Mouse (Mus musculus) left cerebral cortex, postnatal 10 days (tissue): Measurements from ENCODE around the gene Ippk. TPM values are rescaled to one million over a fixed set of nuclear protein-coding genes. Genes with fewer than 3 reads are reported as not detected.

Experiments
- DNase-seq, 2 experiments: peaks; one replicate each; pipeline ENCODE4 v3.0.0; 2021 to 2022; ENCODE audit warnings: low spot score in 2 of 2, mixed read lengths in 1 of 2; ENCODE audit errors: extremely low spot score in 1 of 2
- intact Hi-C: fragments of 180-260 bp; cut with DNase I; formaldehyde crosslinking; loops from one replicate; pipeline ENCODE4 v1.15.1; 2025
- total RNA-seq, 2 experiments: library from RNA; stranded (reverse); gene quantifications; 2 replicates each; pipeline ENCODE4 v1.2.3; 2021

The Ippk gene
- total RNA-seq, 2 experiments from 2014 or later = 12.7 to 13.8 TPM

GRCm38 (mm10) chr13:49470806-49471205 lies 49.8 kb downstream of the Ippk start:
- DNase-seq = no peak
- intact Hi-C loops = no loop called here

- intact Hi-C loops = no loop called here
Observed at GRCm38 (mm10) chr13:49471981-49472675, 51.1 kb downstream of the Ippk start.

GRCm38 (mm10) chr13:49472676-49473005 lies 51.6 kb downstream of the Ippk start:
- intact Hi-C loops = no loop called here
- DNase-seq = no peak

More at GRCm38 (mm10) chr13:49471981-49472675, 51.1 kb downstream of the Ippk start:
- no peak for DNase-seq

DNA sequence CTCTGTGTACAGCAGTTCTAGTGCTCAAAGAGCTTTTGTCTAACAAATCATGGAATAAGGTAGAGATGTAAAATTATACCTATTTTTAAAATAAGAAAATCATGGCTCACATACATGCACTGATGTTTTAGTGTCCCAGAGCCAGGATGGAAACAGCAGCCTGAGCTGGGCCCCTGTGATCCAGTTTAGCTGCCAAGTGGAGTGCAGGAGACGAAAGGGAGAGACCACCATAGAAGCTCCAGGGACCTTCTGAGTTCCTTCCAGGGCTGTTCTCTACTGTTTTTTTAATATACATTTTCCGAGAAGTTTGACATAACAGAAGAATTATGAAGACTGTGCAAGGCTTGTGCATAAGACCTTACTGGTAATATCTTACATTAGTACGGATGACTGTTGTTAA lies 56.8 kb downstream of the Ippk start:
- intact Hi-C loops = no loop called here
- DNase-seq = no peak

DNA sequence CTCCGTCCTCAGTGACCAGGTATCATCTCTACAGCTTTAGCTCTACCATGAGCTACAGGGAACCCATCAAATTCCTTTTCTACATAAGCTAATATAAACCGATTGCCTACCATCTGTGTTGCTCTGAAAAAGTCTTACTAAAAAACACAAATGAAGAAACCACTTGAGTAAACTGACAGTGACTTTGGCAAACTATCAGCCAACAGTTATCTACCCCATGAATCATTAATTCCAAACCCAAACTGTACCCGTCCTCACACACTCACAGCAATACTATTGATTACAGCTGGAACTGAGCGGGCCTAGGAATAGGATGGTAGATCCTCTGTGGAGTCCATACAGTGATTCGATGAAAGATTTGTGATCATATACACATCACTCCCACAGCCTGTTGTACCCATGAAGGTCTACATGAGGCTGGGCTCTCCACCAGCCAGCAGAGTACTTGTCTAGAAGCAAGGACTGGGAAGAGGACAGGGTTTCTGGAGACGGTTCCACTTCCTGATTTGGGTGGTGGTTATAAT lies 57.9 kb downstream of the Ippk start:
- no peak for DNase-seq
- intact Hi-C loops = no loop called here

- DNase-seq = no peak
- intact Hi-C loops = no loop called here
Observed at GRCm38 (mm10) chr13:49479399-49479798, 58.4 kb downstream of the Ippk start.

DNA sequence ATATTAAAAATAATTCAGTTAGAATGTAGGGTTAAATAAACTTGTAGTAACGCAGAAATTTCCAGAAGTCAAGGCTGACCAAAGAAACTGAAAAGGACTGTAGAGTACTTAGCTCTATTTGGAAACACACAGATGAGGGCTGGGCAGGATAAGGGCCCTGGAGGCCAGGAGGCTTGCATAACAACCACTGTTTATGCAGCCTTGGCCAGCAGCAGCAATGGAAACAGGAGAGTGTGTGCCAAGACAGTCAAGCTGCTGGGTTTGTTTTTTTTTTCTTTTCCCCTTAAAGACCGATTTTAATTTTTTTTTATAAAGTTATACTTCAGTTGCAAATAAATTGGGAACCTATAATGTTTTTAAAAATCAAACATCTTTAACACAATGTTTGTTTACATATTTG lies 59.0 kb downstream of the Ippk start:
- DNase-seq = peak in 1 of 2 experiments; percentile 76
- intact Hi-C loops = no loop called here

GRCm38 (mm10) chr13:49480551-49480950 lies 59.5 kb downstream of the Ippk start:
- intact Hi-C loops = no loop called here
- DNase-seq = no peak

DNA sequence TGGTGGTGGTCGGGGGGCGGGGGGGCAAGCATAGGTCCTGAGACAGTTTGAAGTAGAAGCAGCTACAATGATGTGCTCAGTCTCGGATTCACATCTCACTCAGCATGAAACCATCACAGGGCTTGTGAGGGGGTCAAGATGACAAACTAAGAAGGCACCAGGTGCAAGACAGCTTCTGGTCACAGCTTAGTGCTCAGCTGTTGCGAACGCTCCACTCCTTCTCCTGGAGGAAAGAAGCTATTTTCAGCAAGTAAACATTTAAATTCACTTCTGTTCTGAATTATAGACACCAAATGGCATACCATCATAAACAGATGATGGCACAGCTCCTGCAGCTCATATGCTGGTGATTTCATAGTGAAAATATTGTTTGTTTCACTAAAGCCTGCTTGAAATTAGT lies 64.3 kb downstream of the Ippk start:
- no peak for DNase-seq
- intact Hi-C loops = no loop called here

DNA sequence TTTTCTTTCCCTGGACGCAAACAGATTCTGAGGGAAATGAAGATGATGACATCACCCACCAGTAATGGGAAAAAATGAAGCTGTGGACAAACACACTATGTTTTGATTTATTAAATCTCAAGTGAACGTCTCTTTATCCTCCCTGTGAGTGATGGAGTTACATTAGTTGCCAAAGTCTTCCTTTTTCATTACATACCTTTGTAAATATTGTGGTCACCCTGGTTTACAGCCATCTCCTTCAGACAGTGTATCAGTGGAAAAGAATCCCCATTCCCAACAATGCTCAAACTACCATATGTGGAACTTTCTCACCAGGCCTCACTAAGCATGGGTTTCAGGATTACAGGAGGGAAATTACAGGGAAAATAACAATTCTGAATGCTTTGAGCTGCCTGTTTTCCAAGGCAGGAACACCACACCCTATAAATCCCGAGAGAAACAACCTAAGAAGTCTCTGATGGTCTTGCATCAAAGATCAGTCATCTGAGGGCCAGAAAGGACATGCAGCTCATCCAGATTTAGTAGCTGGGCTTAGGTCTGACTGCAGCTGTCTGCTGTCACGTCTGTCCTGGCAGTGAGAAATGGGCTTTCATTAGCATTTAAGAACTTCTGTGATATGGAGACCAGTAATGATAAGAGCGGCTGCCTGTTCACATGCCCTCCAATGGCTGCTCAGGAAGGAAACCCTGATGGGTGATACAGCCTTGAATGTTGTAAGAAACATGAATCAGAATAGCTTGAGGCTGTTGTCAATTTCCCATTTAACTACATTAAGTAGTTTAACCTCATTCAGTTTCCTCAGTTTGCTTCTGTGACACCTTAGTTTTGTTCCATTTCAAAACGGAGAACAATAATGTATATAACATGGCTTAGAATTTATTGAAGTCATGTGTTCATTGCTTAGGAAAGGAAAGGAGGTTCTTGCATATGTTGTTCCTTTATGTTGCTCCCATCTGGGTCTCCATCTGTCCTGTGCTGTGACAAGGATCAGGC lies 71.6 kb downstream of the Ippk start, which contains the start of gene Tes3-ps:
Gene Tes3-ps (plus strand): TSS at position 943 of the 993 bp plus-strand sequence.
- intact Hi-C loops = no loop called here
- no peak for DNase-seq

DNA sequence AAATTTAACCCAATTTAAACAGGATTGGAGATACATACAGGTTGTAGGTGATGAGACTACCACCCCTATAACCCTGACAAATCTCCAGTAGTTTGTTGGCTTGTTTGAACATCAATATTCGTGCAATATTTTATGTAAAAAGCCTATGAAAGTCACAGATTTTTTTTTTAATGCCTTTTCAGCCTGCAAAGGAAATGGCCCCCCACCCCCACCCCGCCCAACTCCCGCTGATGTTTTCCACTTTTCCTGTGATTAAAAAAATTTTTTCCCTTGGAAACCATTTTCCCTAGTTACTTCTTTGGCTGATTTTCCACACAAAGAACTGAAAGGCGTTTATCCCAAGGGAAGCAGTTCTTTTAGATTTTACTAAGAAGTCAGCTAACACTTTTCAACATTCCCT lies 83.5 kb downstream of the Ippk start, which contains the start of gene Ecm2:
Gene Ecm2 (plus strand): TSS at position 301 of the 400 bp plus-strand sequence.
- intact Hi-C loops = no loop called here
- no peak for DNase-seq

DNA sequence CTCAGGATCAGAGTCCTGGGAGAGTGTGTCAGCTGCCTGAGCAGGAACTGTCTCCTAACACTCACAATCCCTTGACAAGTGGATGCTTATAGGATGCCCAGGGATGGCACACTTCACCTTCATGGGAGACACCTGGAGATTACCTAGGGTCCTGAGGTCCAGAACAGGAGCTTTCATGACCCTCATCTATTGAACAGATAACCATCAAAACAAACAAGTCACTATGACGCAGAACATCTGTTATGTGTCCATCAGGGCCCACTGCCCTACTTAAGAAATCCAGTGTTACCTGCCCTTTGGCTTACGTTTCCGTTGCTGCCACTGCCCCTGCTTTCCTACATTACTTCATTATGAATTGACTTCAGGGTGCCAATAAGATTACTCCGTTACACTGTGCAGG lies 84.7 kb downstream of the Ippk start:
- intact Hi-C loops = no loop called here
- no peak for DNase-seq

GRCm38 (mm10) chr13:49507176-49507575 lies 86.1 kb downstream of the Ippk start:
- no peak for DNase-seq
- intact Hi-C loops = no loop called here

Other genes with a start within 250 kb of the Ippk start
- gene Ninj1, start 233.8 kb upstream of the Ippk start, total RNA-seq = 10 to 100 TPM; 23.8 to 23.9 TPM
- 10 to 100 TPM; 11.1 to 12.9 TPM for gene Card19, start 205.2 kb upstream of the Ippk start, total RNA-seq
- 1 to 10 TPM; 2.4 to 2.8 TPM for gene Susd3, start 172.5 kb upstream of the Ippk start, total RNA-seq
- 10 to 100 TPM in 1 of 2 experiments, 1 to 10 TPM in 1; 8.7 to 10.2 TPM for gene Fgd3, start 100.9 kb upstream of the Ippk start, total RNA-seq
- 10 to 100 TPM; 44.5 to 45.7 TPM for gene Bicd2, start 79.7 kb upstream of the Ippk start, total RNA-seq
- gene Tes3-ps, start 72.1 kb downstream of the Ippk start, total RNA-seq = 1 to 10 TPM; 1.4 to 1.6 TPM
- 1 to 10 TPM; 1.3 to 1.9 TPM for gene Ecm2, start 83.6 kb downstream of the Ippk start, total RNA-seq
- 1 to 10 TPM; 1.2 to 1.4 TPM for gene Aspn, start 123.2 kb downstream of the Ippk start, total RNA-seq
- 1 to 10 TPM; 1.2 to 1.4 TPM for gene Omd, start 161.2 kb downstream of the Ippk start, total RNA-seq
- gene Ogn, start 186.8 kb downstream of the Ippk start, total RNA-seq = 1 to 10 TPM; 6.7 to 7.5 TPM
- gene Cenpp, start 231.5 kb downstream of the Ippk start, total RNA-seq = 1 to 10 TPM; 1.5 to 1.6 TPM
- gene Nol8, start 231.8 kb downstream of the Ippk start, total RNA-seq = 10 to 100 TPM; 19.8 to 24.7 TPM